Mouse (Mus musculus) lung, embryonic 15.5 days (tissue): ENCODE results near the gene Arhgap9. TPM values are rescaled to one million over a fixed set of nuclear protein-coding genes. Genes with fewer than 3 reads are reported as not detected.
A peak's percentile ranks its signal among the peaks of the same experiment; 100 is the strongest.

Experiments
- ATAC-seq: fragments of 200-750 bp; cut with Nextera tagmentation; 2 replicates; pipeline ENCODE4 v1.8.0; 2017; ENCODE audit warnings: moderate number of reproducible peaks, borderline replicate concordance; ENCODE audit not compliant: low FRiP score, low TSS enrichment; ENCODE audit errors: extremely low read depth
- H3K27ac ChIP-seq: fragments of 300-500 bp; sonication (generic); 2 replicates; pipeline ENCODE4 v1.5.1; 2015; ENCODE audit warnings: moderate library complexity, mild to moderate bottlenecking, inconsistent platforms
- H3K27me3 ChIP-seq: fragments of 300-500 bp; sonication (generic); 2 replicates; pipeline ENCODE4 v1.6.1; 2015; ENCODE audit warnings: inconsistent platforms
- H3K36me3 ChIP-seq: fragments of 300-500 bp; sonication (generic); 2 replicates; pipeline ENCODE4 v1.6.1; 2015; ENCODE audit warnings: inconsistent platforms
- H3K4me1 ChIP-seq: fragments of 300-500 bp; sonication (generic); 2 replicates; pipeline ENCODE4 v1.6.1; 2015; ENCODE audit warnings: inconsistent platforms
- H3K4me2 ChIP-seq: fragments of 300-500 bp; sonication (generic); 2 replicates; pipeline ENCODE4 v1.6.1; 2015; ENCODE audit warnings: inconsistent platforms, mild to moderate bottlenecking, moderate library complexity
- H3K4me3 ChIP-seq: fragments of 300-500 bp; sonication (generic); 2 replicates; pipeline ENCODE4 v1.5.1; 2015; ENCODE audit warnings: mild to moderate bottlenecking, inconsistent platforms
- H3K9ac ChIP-seq: fragments of 300-500 bp; sonication (generic); 2 replicates; pipeline ENCODE4 v1.6.1; 2015; ENCODE audit warnings: inconsistent platforms
- H3K9me3 ChIP-seq: fragments of 300-500 bp; sonication (generic); 2 replicates; pipeline ENCODE4 v1.6.1; 2016; ENCODE audit warnings: inconsistent platforms
- WGBS: fragments of 180-500 bp; shearing (Covaris S2); methylation state at CpG from one replicate; pipeline ENCODE4 v1.1.7; 2015; 5-methylcytosine and 5-hydroxymethylcytosine counted together
- polyA plus RNA-seq: library from polyadenylated mRNA; unstranded; fragments of >200 nt; fragmentation: Nextera tagmentation; extraction: Ambion mirVana; gene quantifications from 2 replicates; pipeline ENCODE4 v1.2.1, GENCODE M21; 2015

The Arhgap9 gene
- polyA plus RNA-seq, 1 experiment from 2014 or later = 6.9 TPM

- Histone ChIP-seq H3K27me3 (no peaks in the 10 kb centered on the region), H3K9ac (peak overlapping the region; percentile 80), H3K4me3 (peak overlapping the region; percentile 76), H3K4me1 (peaks cover 43% of the 10 kb centered on the region), H3K9me3 (no peaks in the 10 kb centered on the region), H3K36me3 (peaks cover 49% of the 10 kb centered on the region), H3K27ac (peak overlapping the region; percentile 100), H3K4me2 (peak overlapping the region; percentile 77)
- no peak for ATAC-seq
- 60% methylated on average over 15 of the region's 15 CpGs for WGBS
These were observed 34.4 kb upstream of the Arhgap9 start for GRCm38 (mm10) chr10:127287271-127287935.

- H3K27me3 ChIP-seq = no peaks in the 10 kb centered on the region
- H3K4me2 ChIP-seq = peak overlapping the region; percentile 77
- H3K27ac ChIP-seq = peak overlapping the region; percentile 100
- no peaks in the 10 kb centered on the region for H3K9me3 ChIP-seq
- no peak for ATAC-seq
- H3K36me3 ChIP-seq = peaks cover 44% of the 10 kb centered on the region
- H3K4me3 ChIP-seq = peak overlapping the region; percentile 76
- peaks cover 48% of the 10 kb centered on the region for H3K4me1 ChIP-seq
- 0% methylated on average over 3 of the region's 3 CpGs for WGBS
- peak overlapping the region; percentile 80 for H3K9ac ChIP-seq
These were observed 33.8 kb upstream of the Arhgap9 start for GRCm38 (mm10) chr10:127287936-127288293.

- peak overlapping the region; percentile 76 for H3K4me3 ChIP-seq
- H3K4me1 ChIP-seq = peaks cover 49% of the 10 kb centered on the region
- peak overlapping the region; percentile 100 for H3K27ac ChIP-seq
- WGBS = under 1% methylated on average over 23 of the region's 28 CpGs
- H3K9me3 ChIP-seq = no peaks in the 10 kb centered on the region
- peak; percentile 7 for ATAC-seq
- H3K9ac ChIP-seq = peak overlapping the region; percentile 80
- no peaks in the 10 kb centered on the region for H3K27me3 ChIP-seq
- peak overlapping the region; percentile 77 for H3K4me2 ChIP-seq
- peaks cover 42% of the 10 kb centered on the region for H3K36me3 ChIP-seq
These were observed 33.4 kb upstream of the Arhgap9 start for GRCm38 (mm10) chr10:127288328-127288799.

- Histone ChIP-seq H3K9ac (peak within 1 kb of the TSS; percentile 80), H3K4me1 (peaks cover 49% of the 10 kb centered on the region), H3K27ac (peak within 1 kb of the TSS; percentile 100), H3K36me3 (peaks cover 42% of the 10 kb centered on the region), H3K9me3 (no peaks in the 10 kb centered on the region), H3K4me2 (peak within 1 kb of the TSS; percentile 77), H3K4me3 (peak within 1 kb of the TSS; percentile 76), H3K27me3 (no peaks in the 10 kb centered on the region)
- WGBS = under 1% methylated on average over 44 of the region's 65 CpGs
- ATAC-seq = peak; percentile 19
These were observed 32.8 kb upstream of the Arhgap9 start, which contains the start of gene Mbd6 for GRCm38 (mm10) chr10:127288800-127289572. Mbd6 (minus strand) TSS chr10:127289018.

- Histone ChIP-seq H3K4me1 (peaks cover 49% of the 10 kb centered on the region), H3K4me2 (peak overlapping the region; percentile 77), H3K4me3 (peak overlapping the region; percentile 76), H3K36me3 (peaks cover 42% of the 10 kb centered on the region), H3K9ac (peak overlapping the region; percentile 80), H3K9me3 (no peaks in the 10 kb centered on the region), H3K27me3 (no peaks in the 10 kb centered on the region), H3K27ac (peak overlapping the region; percentile 100)
- 1% methylated on average over 15 of the region's 15 CpGs for WGBS
- ATAC-seq = peak; percentile 6; the same call in 1 of the 2 replicates
These were observed 32.1 kb upstream of the Arhgap9 start for GRCm38 (mm10) chr10:127289573-127290191.

- peak overlapping the region; percentile 59 for H3K9ac ChIP-seq
- H3K4me3 ChIP-seq = peak overlapping the region; percentile 76
- H3K36me3 ChIP-seq = peaks cover 44% of the 10 kb centered on the region
- peak overlapping the region; percentile 77 for H3K4me2 ChIP-seq
- no peaks in the 10 kb centered on the region for H3K27me3 ChIP-seq
- under 1% methylated on average over 31 of the region's 47 CpGs for WGBS
- ATAC-seq = peak; percentile 93
- H3K27ac ChIP-seq = peak overlapping the region; percentile 100
- peaks cover 49% of the 10 kb centered on the region for H3K4me1 ChIP-seq
- H3K9me3 ChIP-seq = no peaks in the 10 kb centered on the region
These were observed 31.3 kb upstream of the Arhgap9 start for GRCm38 (mm10) chr10:127290307-127290929.

- H3K27me3 ChIP-seq = no peaks in the 10 kb centered on the region
- WGBS = 3% methylated on average over 19 of the region's 19 CpGs
- H3K9me3 ChIP-seq = no peaks in the 10 kb centered on the region
- ATAC-seq = peak; percentile 36
- peak overlapping the region; percentile 100 for H3K27ac ChIP-seq
- peak overlapping the region; percentile 77 for H3K4me2 ChIP-seq
- H3K36me3 ChIP-seq = peaks cover 44% of the 10 kb centered on the region
- peak overlapping the region; percentile 59 for H3K9ac ChIP-seq
- H3K4me3 ChIP-seq = peak overlapping the region; percentile 76
- peaks cover 45% of the 10 kb centered on the region for H3K4me1 ChIP-seq
These were observed 30.6 kb upstream of the Arhgap9 start for GRCm38 (mm10) chr10:127290930-127291880.

- Histone ChIP-seq H3K4me3 (peak overlapping the region; percentile 76), H3K9me3 (no peaks in the 10 kb centered on the region), H3K36me3 (peaks cover 41% of the 10 kb centered on the region), H3K4me1 (peaks cover 36% of the 10 kb centered on the region), H3K4me2 (peak overlapping the region; percentile 77), H3K27ac (no peak overlapping the region), H3K9ac (peak overlapping the region; percentile 59), H3K27me3 (no peaks in the 10 kb centered on the region)
- 19% methylated on average over 5 of the region's 5 CpGs for WGBS
- ATAC-seq = no peak
These were observed 29.7 kb upstream of the Arhgap9 start for GRCm38 (mm10) chr10:127291881-127292638.

- Histone ChIP-seq H3K9me3 (no peaks in the 10 kb centered on the region), H3K27ac (no peak overlapping the region), H3K4me3 (no peak overlapping the region), H3K9ac (no peak overlapping the region), H3K27me3 (no peaks in the 10 kb centered on the region), H3K4me2 (no peak overlapping the region), H3K4me1 (peaks cover 27% of the 10 kb centered on the region), H3K36me3 (peaks cover 47% of the 10 kb centered on the region)
- WGBS = 64% methylated on average over 6 of the region's 6 CpGs
- no peak for ATAC-seq
These were observed 28.7 kb upstream of the Arhgap9 start for GRCm38 (mm10) chr10:127292987-127293538.

- no peak for ATAC-seq
- Histone ChIP-seq H3K4me3 (no peak overlapping the region), H3K27me3 (no peaks in the 10 kb centered on the region), H3K4me2 (no peak overlapping the region), H3K9me3 (no peaks in the 10 kb centered on the region), H3K9ac (no peak overlapping the region), H3K4me1 (peaks cover 27% of the 10 kb centered on the region), H3K36me3 (peaks cover 48% of the 10 kb centered on the region), H3K27ac (no peak overlapping the region)
- WGBS = 78% methylated on average over 3 of the region's 3 CpGs
These were observed 28.1 kb upstream of the Arhgap9 start for GRCm38 (mm10) chr10:127293590-127294113.
